Mouse (Mus musculus) erythroblast, embryonic 14.5 days (primary cell): ENCODE measurements around the gene Akt1.

Experiments used
- GATA1 ChIP-seq: IDR thresholded peaks from 2 replicates; pipeline ENCODE4 v1.6.1; 2012; ENCODE audit warnings: low read length, inconsistent platforms, mixed read lengths
- TAL1 ChIP-seq: IDR thresholded peaks from 3 replicates; pipeline ENCODE4 v1.6.1; 2012; ENCODE audit warnings: low read length, inconsistent platforms, mixed read lengths

DNA sequence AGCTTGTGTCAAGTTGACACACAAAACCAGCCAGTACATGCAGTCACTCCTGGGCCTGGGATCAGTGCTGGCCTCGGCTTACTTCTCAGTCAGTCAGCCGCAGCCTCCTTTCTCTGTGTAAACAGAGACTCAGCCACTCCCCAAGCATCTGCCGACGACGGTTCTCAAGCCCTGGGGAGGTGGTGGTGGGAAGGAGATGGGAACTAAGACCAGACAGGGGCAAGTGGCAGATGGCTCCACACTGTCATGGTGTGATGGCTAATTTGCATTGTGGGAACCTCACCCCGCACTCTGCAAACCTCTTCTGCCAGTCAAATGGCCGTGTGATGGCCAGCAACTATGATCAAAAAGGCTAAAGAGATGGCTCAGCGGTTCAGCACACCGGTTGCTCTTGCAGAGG is 58.0 kb downstream of the Akt1 start:
- TF ChIP-seq TAL1: no peak
- no peak for TF ChIP-seq GATA1
